Comparison of ENCODE assay signal across 10 mouse cellular contexts in genomic region chrX:160135719-160136118, GRCm38 (mm10). TPM values are rescaled to one million over a fixed set of nuclear protein-coding genes. Genes with fewer than 3 reads are reported as not detected.
DNase-seq lines count a peak whose midpoint lies in the region; ATAC-seq and TF ChIP-seq lines count a peak whose summit lies in the region.
"Had no signal": no experiment of that assay in that cellular context is flagged by ENCODE, and none has a peak within 500 bp of the region (broad histone marks: within the 10 kb centered on the region; RNA-seq: fewer than 3 reads in every experiment).

No protein-coding gene starts in this region.

- no peak for ATAC-seq in heart, embryonic 16.5 days (replicated peaks; ENCODE audit: extremely low read depth, insufficient read depth, low FRiP score)
- ATAC-seq in hindbrain, embryonic 11.5 days (ENCODE audit: low FRiP score) = no peak
- no peak for ATAC-seq in midbrain, embryonic 12.5 days (ENCODE audit: low FRiP score, low read depth)
- ATAC-seq: Patski had no signal

- H3K27ac ChIP-seq in heart, embryonic 16.5 days (ENCODE audit: low read length) = no peak overlapping the region
- peak overlapping the region; percentile 2; the same call in 1 of the 2 replicates for H3K27ac ChIP-seq in MEL (ENCODE audit: control insufficient read depth, low read depth, low read length)
- H3K27ac ChIP-seq in hindbrain, embryonic 11.5 days (ENCODE audit: low read depth, low read length) = no peak overlapping the region
- H3K27ac ChIP-seq in midbrain, embryonic 12.5 days (replicated peaks) = no peak overlapping the region

- H3K79me2 ChIP-seq in MEL (ENCODE audit: control insufficient read depth, insufficient read depth, low read length, poor library complexity) = peaks cover 40% of the 10 kb centered on the region

- H3K36me3 ChIP-seq in heart, embryonic 16.5 days (ENCODE audit: control insufficient read depth, insufficient read depth) = peaks cover 7% of the 10 kb centered on the region; the same call in 1 of the 2 replicates
- H3K36me3 ChIP-seq in MEL (ENCODE audit: control insufficient read depth in 1 of 2, insufficient read depth in 2 of 2, low read length in 2 of 2) = peaks cover 14 to 33% of the 10 kb centered on the region in 2 experiments
- no peaks in the 10 kb centered on the region for H3K36me3 ChIP-seq in hindbrain, embryonic 11.5 days (ENCODE audit: control insufficient read depth, insufficient read depth, low read length)
- H3K36me3 ChIP-seq in midbrain, embryonic 12.5 days = peaks cover 4% of the 10 kb centered on the region; the same call in 1 of the 2 replicates

- 31% methylated on average over 6 of the region's 6 CpGs for WGBS in heart, embryonic 16.5 days
- 26% methylated on average over 6 of the region's 6 CpGs for WGBS in hindbrain, embryonic 11.5 days
- 25% methylated on average over 6 of the region's 6 CpGs for WGBS in midbrain, embryonic 12.5 days

- peak overlapping the region; percentile 67 for H3K4me2 ChIP-seq in heart, embryonic 16.5 days (ENCODE audit: low read depth, low read length)
- H3K4me2 ChIP-seq in hindbrain, embryonic 11.5 days (replicated peaks; ENCODE audit: low read depth, low read length) = peak overlapping the region; percentile 23; the same call in 1 of the 2 replicates
- H3K4me2 ChIP-seq in midbrain, embryonic 12.5 days (replicated peaks) = peak overlapping the region; percentile 71

- TF ChIP-seq POLR2A in MEL (IDR thresholded peaks at IDR 0.05; ENCODE audit: control insufficient read depth in 1 of 2, insufficient read depth in 1 of 2, low read depth in 1 of 2, low read length in 2 of 2, poor library complexity in 1 of 2) = no peak

- DNase-seq in heart, postnatal 25 days (ENCODE audit: low spot score) = no peak
- DNase-seq in MEL (ENCODE audit: low read depth, low spot score) = no peak
- peak; percentile 5 for DNase-seq in hindbrain, embryonic 11.5 days (ENCODE audit: low spot score)
- DNase-seq in adrenal gland, postnatal 10 days = no peak
- no peak for DNase-seq in testis, postnatal 14 days (ENCODE audit: low spot score)
- no peak for DNase-seq in kidney, adult 9 months
- DNase-seq: right cerebral cortex, adult 18-20 months had no signal

- H3K9ac ChIP-seq in heart, embryonic 16.5 days (ENCODE audit: low read length) = no peak overlapping the region
- H3K9ac ChIP-seq in MEL (ENCODE audit: control insufficient read depth, low read depth, low read length, poor library complexity, severe bottlenecking) = peak overlapping the region; percentile 99
- no peak overlapping the region for H3K9ac ChIP-seq in hindbrain, embryonic 11.5 days (ENCODE audit: low read depth, low read length)
- H3K9ac ChIP-seq in midbrain, embryonic 12.5 days (replicated peaks) = no peak overlapping the region

- intact Hi-C loops in heart, postnatal 25 days (cut with DNase I) = loop anchor here (10.0 kb wide), 1 partner anchor 629 kb away; the partner anchor contains the start of gene Rs1

- no peak for TF ChIP-seq EP300 in MEL (IDR thresholded peaks at IDR 0.05; ENCODE audit: low read depth in 1 of 2, low read length in 2 of 2)

- H3K9me3 ChIP-seq in heart, embryonic 16.5 days (replicated peaks; ENCODE audit: control insufficient read depth, low read length) = no peaks in the 10 kb centered on the region
- no peaks in the 10 kb centered on the region for H3K9me3 ChIP-seq in MEL (replicated peaks; ENCODE audit: insufficient read depth, low read length)
- no peaks in the 10 kb centered on the region for H3K9me3 ChIP-seq in hindbrain, embryonic 11.5 days (ENCODE audit: control insufficient read depth, low read length)
- H3K9me3 ChIP-seq in midbrain, embryonic 12.5 days = no peaks in the 10 kb centered on the region

- no peak for TF ChIP-seq CTCF in MEL (IDR thresholded peaks at IDR 0.05 in 2 of 3, conservative IDR thresholded peaks at IDR 0.05 in 1 of 3; ENCODE audit: control insufficient read depth in 1 of 3, insufficient read depth in 1 of 3, low read depth in 2 of 3, low read length in 3 of 3, poor library complexity in 1 of 3, severe bottlenecking in 1 of 3)

- H3K4me3 ChIP-seq in heart, embryonic 16.5 days (ENCODE audit: low read length) = peak overlapping the region; percentile 71
- H3K4me3 ChIP-seq in MEL (ENCODE audit: control insufficient read depth in 1 of 2, insufficient read depth in 1 of 2, low read depth in 2 of 2, low read length in 2 of 2) = peak overlapping the region; percentile 51 to 97
- no peak overlapping the region for H3K4me3 ChIP-seq in hindbrain, embryonic 11.5 days (ENCODE audit: low read depth, low read length)
- H3K4me3 ChIP-seq in midbrain, embryonic 12.5 days = peak overlapping the region; percentile 68

- no peak for TF ChIP-seq RAD21 in MEL (IDR thresholded peaks at IDR 0.05; ENCODE audit: low read depth, low read length)

- H3K27me3 ChIP-seq in heart, embryonic 16.5 days (ENCODE audit: control insufficient read depth, insufficient read depth, low read length) = no peaks in the 10 kb centered on the region
- H3K27me3 ChIP-seq in MEL (ENCODE audit: control insufficient read depth in 1 of 2, insufficient read depth in 2 of 2, low read length in 2 of 2) = no peaks in the 10 kb centered on the region
- H3K27me3 ChIP-seq in hindbrain, embryonic 11.5 days (ENCODE audit: control insufficient read depth, insufficient read depth, low read length) = peaks cover 2% of the 10 kb centered on the region; the same call in 1 of the 2 replicates
- H3K27me3 ChIP-seq in midbrain, embryonic 12.5 days = peaks cover 12% of the 10 kb centered on the region

- peaks cover 10% of the 10 kb centered on the region for H3K4me1 ChIP-seq in heart, embryonic 16.5 days (ENCODE audit: control insufficient read depth, insufficient read depth, low read length)
- peaks cover 5 to 29% of the 10 kb centered on the region in 2 experiments for H3K4me1 ChIP-seq in MEL (ENCODE audit: control insufficient read depth in 1 of 2, insufficient read depth in 2 of 2, low read length in 2 of 2)
- no peaks in the 10 kb centered on the region for H3K4me1 ChIP-seq in hindbrain, embryonic 11.5 days (replicated peaks; ENCODE audit: control insufficient read depth, insufficient read depth, low read length)
- H3K4me1 ChIP-seq in midbrain, embryonic 12.5 days = peaks cover 6% of the 10 kb centered on the region; the same call in 1 of the 2 replicates

TF ChIP-seq in MEL, 35 proteins besides CTCF, POLR2A, EP300 and RAD21:
- TF ChIP-seq RCOR1 (IDR thresholded peaks at IDR 0.05; ENCODE audit: low read depth, low read length) = no peak; the same call in 1 of the 2 replicates
- 0 out of 2 replicates have a peak, but pooled peaks have one; percentile 7 for TF ChIP-seq BHLHE40 (IDR thresholded peaks at IDR 0.05; ENCODE audit: borderline replicate concordance, low read depth, low read length)
- no peak for TF ChIP-seq UBTF (IDR thresholded peaks at IDR 0.05; ENCODE audit: borderline replicate concordance, insufficient read depth, low read depth, low read length)
- peak; percentile 13; the same call in 1 of the 2 replicates for TF ChIP-seq GATA1 (IDR thresholded peaks at IDR 0.05; ENCODE audit: low read depth, low read length)
- TF ChIP-seq ZNF384 (IDR thresholded peaks at IDR 0.05; ENCODE audit: low read depth, low read length) = no peak
- TF ChIP-seq ZKSCAN1 (IDR thresholded peaks at IDR 0.05; ENCODE audit: low read depth, low read length) = no peak
- TF ChIP-seq KAT2A (conservative IDR thresholded peaks at IDR 0.05; ENCODE audit: low read depth, low read length) = 0 out of 2 replicates have a peak, but pooled peaks have one; percentile 12
TF ChIP-seq in MEL: peak in this region for 3.

RNA-seq across cellular contexts. Expression of gene Pdha1, which starts 2.5 kb away (rescaled TPM):
- polyA plus RNA-seq in heart, embryonic 16.5 days (2015; fragmentation: Nextera tagmentation; extraction: Ambion mirVana) = 362 and 383 TPM in 2 replicates
- 1,000 to 10,000 TPM; 1,149 to 1,208 TPM for total RNA-seq in heart, postnatal 25 days (2021)
- total RNA-seq in MEL (2012; rRNA removed) = 240 and 243 TPM in 2 replicates
- polyA plus RNA-seq in MEL (2012; ENCODE audit: insufficient read depth in 1 of 2, insufficient read length in 2 of 2, low read depth in 1 of 2, low replicate concordance in 2 of 2, missing spikeins in 1 of 2) = 100 to 1,000 TPM; 274 to 290 TPM
- 97.3 and 110 TPM in 2 replicates for polyA plus RNA-seq in hindbrain, embryonic 11.5 days (2014; fragmentation: Nextera tagmentation; extraction: Ambion mirVana)
- polyA plus RNA-seq in midbrain, embryonic 12.5 days (2016; fragmentation: Nextera tagmentation; extraction: Ambion mirVana) = 105 and 120 TPM in 2 replicates
- total RNA-seq in adrenal gland, postnatal 10 days (2021) = 100 to 1,000 TPM; 522 to 573 TPM
